Mouse (Mus musculus) heart, postnatal 0 days (tissue): ENCODE results near the gene Sbsn. TPM values are rescaled to one million over a fixed set of nuclear protein-coding genes. Genes with fewer than 3 reads are reported as not detected.

ENCODE experiments used
- ATAC-seq: fragments of 200-750 bp; cut with Nextera tagmentation; 2 replicates; pipeline ENCODE4 v1.8.0; 2017; ENCODE audit warnings: low read depth, moderate number of reproducible peaks, moderate library complexity; ENCODE audit not compliant: insufficient read depth
- DNase-seq: peaks from one replicate; pipeline ENCODE4 v3.0.0-alpha.2; 2016; ENCODE audit warnings: low spot score
- H3K27ac ChIP-seq: fragments of 300-500 bp; sonication (generic); 2 replicates; pipeline ENCODE4 v1.5.1; 2014; ENCODE audit warnings: low read depth, mild to moderate bottlenecking
- H3K27me3 ChIP-seq: fragments of 300-500 bp; sonication (generic); 2 replicates; pipeline ENCODE4 v1.6.1; 2014; ENCODE audit warnings: low read length, mixed read lengths; ENCODE audit not compliant: control insufficient read depth, insufficient read depth
- H3K36me3 ChIP-seq: fragments of 300-500 bp; sonication (generic); replicated peaks from 2 replicates; pipeline ENCODE4 v1.6.1; 2014; ENCODE audit warnings: low read length, mixed read lengths; ENCODE audit not compliant: control insufficient read depth, insufficient read depth
- H3K4me1 ChIP-seq: fragments of 300-500 bp; sonication (generic); 2 replicates; pipeline ENCODE4 v1.6.1; 2014; ENCODE audit warnings: antibody characterized with exemption; ENCODE audit not compliant: control insufficient read depth, insufficient read depth
- H3K4me2 ChIP-seq: fragments of 300-500 bp; sonication (generic); 2 replicates; pipeline ENCODE4 v1.6.1; 2014; ENCODE audit warnings: low read depth, mild to moderate bottlenecking, low read length, moderate library complexity
- H3K4me3 ChIP-seq: fragments of 300-500 bp; sonication (generic); 2 replicates; pipeline ENCODE4 v1.5.1; 2014; ENCODE audit warnings: low read depth, low read length
- H3K9ac ChIP-seq: fragments of 300-500 bp; sonication (generic); replicated peaks from 2 replicates; pipeline ENCODE4 v1.6.1; 2014; ENCODE audit warnings: low read depth, low read length, mixed read lengths
- H3K9me3 ChIP-seq: fragments of 300-500 bp; sonication (generic); replicated peaks from 2 replicates; pipeline ENCODE4 v1.6.1; 2016; ENCODE audit warnings: low read length; ENCODE audit not compliant: control insufficient read depth
- CTCF ChIP-seq: IDR thresholded peaks from 2 replicates; pipeline ENCODE4 v1.5.1; 2016; ENCODE audit warnings: antibody characterized with exemption, control low read depth, low read depth
- EP300 ChIP-seq: IDR thresholded peaks from 2 replicates; pipeline ENCODE4 v1.6.1; 2016; ENCODE audit warnings: antibody characterized with exemption, low read depth
- WGBS: fragments of 180-500 bp; shearing (Covaris S2); extraction: QIAGEN DNeasy Blood & Tissue Kit; methylation state at CpG from one replicate; pipeline ENCODE4 v1.1.7; 2014; 5-methylcytosine and 5-hydroxymethylcytosine counted together
- polyA plus RNA-seq: library from polyadenylated mRNA; unstranded; fragments of >200 nt; fragmentation: Nextera tagmentation; extraction: Ambion mirVana; gene quantifications from 2 replicates; pipeline ENCODE4 v1.2.1, GENCODE M21; 2015
- total RNA-seq: library from RNA; depleted of rRNA; stranded (reverse); fragments of >200 nt; gene quantifications from 2 replicates; pipeline ENCODE4 v1.2.3, GENCODE M21; 2014; ENCODE audit warnings: low replicate concordance

The Sbsn gene
- total and polyA plus RNA-seq, 2 experiments from 2014 or later, result 0.23 to 2.5 TPM

DNA sequence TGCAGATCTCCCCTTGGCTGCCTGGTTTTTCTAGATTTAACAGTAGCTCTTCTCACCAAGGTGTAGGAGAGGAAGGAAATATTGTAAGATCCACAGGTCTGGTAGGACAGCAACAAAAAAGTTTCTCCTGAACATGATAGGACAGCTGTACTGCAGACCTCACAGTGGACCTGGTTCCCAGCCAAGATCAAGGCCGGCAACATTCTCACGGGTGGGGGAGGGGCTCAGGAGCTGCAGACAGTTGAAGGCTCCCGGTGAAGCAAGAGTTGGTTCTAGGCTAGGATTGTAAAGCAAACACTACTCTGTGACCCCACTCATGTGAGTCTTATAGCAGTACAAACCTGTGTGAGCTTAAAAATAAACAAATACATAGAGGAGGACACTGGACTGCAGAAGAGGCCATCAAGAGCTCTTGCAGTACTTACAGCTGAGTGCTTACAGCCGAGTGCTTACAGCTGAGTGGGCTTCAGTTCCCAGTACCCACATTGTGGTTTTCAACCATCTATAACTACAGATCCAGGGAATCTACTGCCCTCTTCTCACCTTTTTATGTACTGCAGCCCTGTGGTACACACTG, 7.2 kb upstream of the Sbsn start:
- TF ChIP-seq EP300 (no peak), CTCF (no peak)

DNA sequence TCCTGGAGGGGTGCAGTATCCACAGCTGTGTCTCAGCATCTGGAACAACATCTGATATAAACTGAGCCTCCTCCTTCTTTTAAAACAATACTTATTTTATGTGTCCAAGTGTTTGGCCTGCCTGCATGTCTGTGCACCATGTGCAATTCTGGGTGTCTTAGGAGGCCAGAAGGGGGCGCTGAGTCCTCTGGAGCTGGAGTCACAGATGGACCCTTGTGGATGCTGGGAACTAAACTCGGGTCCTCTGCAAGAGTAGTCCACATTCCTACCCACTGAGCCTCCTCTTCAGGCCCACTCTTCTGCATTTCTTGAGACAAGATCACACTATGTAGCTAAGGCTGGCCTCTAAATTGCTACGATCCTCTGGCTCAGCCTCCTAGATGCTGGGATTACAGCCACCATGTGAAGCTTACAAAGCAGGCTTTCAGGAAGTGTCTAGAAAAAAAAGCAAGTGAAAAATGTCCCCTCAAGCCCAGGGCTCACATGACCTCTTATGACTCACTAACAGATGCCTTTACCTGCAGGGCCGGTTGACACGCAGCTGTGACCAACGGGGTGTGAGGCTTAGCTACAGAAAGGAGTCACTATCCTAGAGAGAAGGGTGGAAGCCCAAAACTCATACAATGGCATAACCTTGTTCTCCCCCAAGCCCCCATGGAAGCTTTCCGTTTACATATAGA, 3.6 kb upstream of the Sbsn start:
- Histone ChIP-seq H3K36me3 (no peaks in the 10 kb centered on the region), H3K4me2 (no peak overlapping the region), H3K9ac (no peak overlapping the region), H3K9me3 (no peaks in the 10 kb centered on the region), H3K4me3 (no peak overlapping the region), H3K27ac (no peak overlapping the region), H3K27me3 (no peaks in the 10 kb centered on the region), H3K4me1 (peaks cover 4% of the 10 kb centered on the region; the same call in 1 of the 2 replicates)
- DNase-seq (no peak), ATAC-seq (no peak)
- TF ChIP-seq CTCF, result no peak
- no peak for TF ChIP-seq EP300
- WGBS, result 84% methylated on average over 7 of the region's 7 CpGs

More for the DNA sequence above, 7.2 kb upstream of the Sbsn start:
- DNase-seq (peak; percentile 41), ATAC-seq (peak; percentile 62; the same call in 1 of the 2 replicates)
- Histone ChIP-seq H3K9me3 (no peaks in the 10 kb centered on the region; the same call in 1 of the 2 replicates), H3K27me3 (no peaks in the 10 kb centered on the region), H3K9ac (no peak overlapping the region), H3K27ac (0 out of 2 replicates have a peak overlapping the region, but pooled peaks have one; percentile 34), H3K4me1 (peaks cover 4% of the 10 kb centered on the region; the same call in 1 of the 2 replicates), H3K4me2 (no peak overlapping the region), H3K36me3 (no peaks in the 10 kb centered on the region), H3K4me3 (no peak overlapping the region)
- 21% methylated on average over 4 of the region's 4 CpGs for WGBS

DNA sequence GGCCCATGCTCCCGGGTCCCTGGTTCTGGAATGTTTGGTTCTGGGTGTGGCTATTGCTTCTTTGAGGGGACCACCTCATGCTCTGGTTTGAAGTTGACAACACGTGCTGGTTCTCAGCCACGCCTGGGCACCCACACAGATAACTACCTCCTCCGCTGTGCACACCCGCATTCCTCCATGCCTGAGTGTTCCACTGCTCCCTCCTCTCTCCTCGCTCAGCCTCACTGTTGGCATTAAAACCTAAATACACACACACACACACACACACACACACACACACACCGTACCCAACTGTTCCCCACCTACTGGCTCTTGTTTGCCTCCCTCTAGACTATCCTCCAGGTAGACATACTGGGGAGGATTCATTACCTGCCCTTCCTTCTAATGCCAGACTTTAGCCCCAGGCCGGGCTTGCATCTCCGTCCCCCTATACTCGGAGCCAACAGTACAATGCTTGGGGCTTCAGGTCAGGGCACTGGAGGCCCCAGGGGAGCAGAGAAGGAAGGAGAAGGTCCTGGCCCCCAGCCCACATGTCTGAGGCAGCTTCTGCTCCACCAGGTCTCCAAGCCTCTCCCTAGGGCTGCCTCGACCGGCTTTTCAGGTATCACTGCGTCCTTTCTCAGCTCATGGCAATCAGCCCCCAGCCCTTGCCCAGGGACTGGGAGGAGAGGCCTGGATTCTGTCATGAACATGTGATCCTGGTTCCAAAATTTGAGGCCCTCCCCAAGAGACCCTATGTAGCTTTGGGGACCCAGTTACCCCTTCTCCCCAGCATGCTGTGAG, 1.3 kb upstream of the Sbsn start:
- Histone ChIP-seq H3K27ac (no peak overlapping the region), H3K9ac (no peak overlapping the region), H3K4me3 (no peak overlapping the region), H3K27me3 (no peaks in the 10 kb centered on the region), H3K4me1 (no peaks in the 10 kb centered on the region), H3K4me2 (no peak overlapping the region), H3K9me3 (peaks cover 4% of the 10 kb centered on the region; the same call in 1 of the 2 replicates), H3K36me3 (no peaks in the 10 kb centered on the region)
- TF ChIP-seq EP300 (no peak), CTCF (no peak)
- ATAC-seq, result no peak
- DNase-seq, result no peak
- 71% methylated on average over 13 of the region's 13 CpGs for WGBS

DNA sequence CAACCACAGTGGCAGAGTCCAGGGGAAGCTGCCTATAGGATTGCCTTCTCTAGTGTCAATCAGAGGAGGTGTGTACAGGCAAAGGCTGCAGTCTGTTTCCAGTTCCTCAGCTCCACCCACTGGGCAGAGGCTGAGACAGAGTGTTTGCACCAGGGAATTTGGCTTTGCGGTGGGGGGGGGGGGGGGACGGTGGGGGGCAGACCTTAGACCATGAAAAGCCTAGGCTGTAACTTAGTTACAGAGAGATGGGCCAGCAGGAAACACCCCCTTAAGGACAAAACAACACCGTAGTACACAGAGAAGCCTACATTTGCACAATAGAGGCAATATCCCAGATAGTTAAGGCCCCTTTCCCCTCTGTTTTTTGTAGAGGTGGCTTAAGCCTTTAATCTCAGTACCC, 5.7 kb downstream of the Sbsn start:
- no peak overlapping the region for H3K4me3 ChIP-seq
- WGBS, result 62% methylated on average over 3 of the region's 3 CpGs
- H3K4me1 ChIP-seq, result no peaks in the 10 kb centered on the region
- no peak overlapping the region for H3K4me2 ChIP-seq
- TF ChIP-seq EP300 (no peak), CTCF (no peak)
- no peak for DNase-seq
- peaks cover 5% of the 10 kb centered on the region; the same call in 1 of the 2 replicates for H3K9me3 ChIP-seq
- no peak overlapping the region for H3K9ac ChIP-seq
- no peaks in the 10 kb centered on the region for H3K36me3 ChIP-seq
- no peak overlapping the region for H3K27ac ChIP-seq
- H3K27me3 ChIP-seq, result no peaks in the 10 kb centered on the region
- no peak for ATAC-seq

DNA sequence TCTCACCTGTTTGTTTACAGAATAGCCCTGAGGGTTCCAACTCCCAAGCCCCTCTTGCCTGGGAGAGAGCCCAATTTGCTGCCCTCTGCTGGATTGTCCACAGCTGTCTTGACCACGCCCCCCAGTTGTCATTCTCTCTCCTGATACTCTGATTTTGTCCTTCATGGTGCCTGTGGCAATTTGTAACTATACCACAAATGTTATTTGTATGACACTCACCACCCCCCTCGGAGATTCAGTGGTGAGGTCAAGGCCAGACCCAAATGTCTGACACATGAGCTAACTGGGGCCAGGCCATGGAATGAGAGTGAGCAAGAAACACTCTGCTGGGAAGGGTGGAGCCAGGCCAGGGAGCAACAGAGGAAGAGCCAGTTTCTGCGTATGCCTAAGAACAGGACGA, 7.6 kb downstream of the Sbsn start:
- no peak overlapping the region for H3K4me2 ChIP-seq
- no peak overlapping the region for H3K9ac ChIP-seq
- ATAC-seq (peak; percentile 68), DNase-seq (no peak)
- peaks cover 5% of the 10 kb centered on the region; the same call in 1 of the 2 replicates for H3K9me3 ChIP-seq
- H3K27ac ChIP-seq, result no peak overlapping the region
- TF ChIP-seq EP300, result no peak
- TF ChIP-seq CTCF, result peak; percentile 55
- WGBS, result 37% methylated on average over 4 of the region's 4 CpGs
- H3K4me1 ChIP-seq, result no peaks in the 10 kb centered on the region
- H3K36me3 ChIP-seq, result no peaks in the 10 kb centered on the region
- H3K27me3 ChIP-seq, result no peaks in the 10 kb centered on the region
- H3K4me3 ChIP-seq, result no peak overlapping the region
